Mouse (Mus musculus) liver (tissue): Measurements from ENCODE around the gene Ptpn14.

Experiments
- DNase-seq: peaks from one replicate; pipeline ENCODE4 v3.0.0-alpha.2; 2020; ENCODE audit warnings: mixed read lengths

The Ptpn14 gene

DNA sequence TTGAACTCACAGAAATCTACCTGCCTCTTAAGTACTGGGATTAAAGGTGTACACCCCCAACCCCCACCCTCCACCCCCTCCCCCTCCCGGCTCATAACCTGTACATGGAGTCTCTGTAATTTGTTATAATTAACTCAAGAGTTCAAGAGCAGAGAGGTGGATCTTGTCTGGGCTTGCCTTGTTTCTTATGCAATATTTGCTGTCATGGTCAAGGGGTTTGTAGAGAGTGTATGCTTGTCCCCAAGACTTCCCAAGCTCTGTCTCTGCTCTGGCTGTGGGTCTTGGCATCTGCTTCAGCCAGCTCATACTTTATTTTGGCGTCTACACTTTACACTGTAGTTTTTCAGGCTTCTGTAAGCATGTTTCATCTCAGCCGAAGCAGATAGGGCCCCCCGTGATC is 86.3 kb downstream of the Ptpn14 start:
- no peak for DNase-seq

DNA sequence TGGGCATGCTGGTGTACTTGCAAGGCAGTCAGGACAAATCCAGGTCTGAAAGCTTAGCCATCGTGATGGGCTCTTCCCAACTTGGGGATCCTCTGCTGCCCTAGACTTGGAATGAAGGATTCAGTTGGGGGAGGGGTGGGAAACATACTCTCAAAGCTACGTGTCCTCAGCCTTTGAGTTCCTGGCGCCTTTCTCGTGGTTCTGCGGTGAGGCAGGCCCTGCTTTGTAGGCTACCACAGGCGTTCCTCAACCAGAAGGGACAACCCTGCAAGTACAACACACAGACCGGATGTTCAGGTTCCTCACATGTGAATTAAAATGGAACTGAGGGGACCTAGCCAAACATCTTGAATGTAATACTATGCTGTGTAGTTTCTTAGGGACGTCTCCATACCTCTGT is 89.0 kb downstream of the Ptpn14 start:
- no peak for DNase-seq

DNA sequence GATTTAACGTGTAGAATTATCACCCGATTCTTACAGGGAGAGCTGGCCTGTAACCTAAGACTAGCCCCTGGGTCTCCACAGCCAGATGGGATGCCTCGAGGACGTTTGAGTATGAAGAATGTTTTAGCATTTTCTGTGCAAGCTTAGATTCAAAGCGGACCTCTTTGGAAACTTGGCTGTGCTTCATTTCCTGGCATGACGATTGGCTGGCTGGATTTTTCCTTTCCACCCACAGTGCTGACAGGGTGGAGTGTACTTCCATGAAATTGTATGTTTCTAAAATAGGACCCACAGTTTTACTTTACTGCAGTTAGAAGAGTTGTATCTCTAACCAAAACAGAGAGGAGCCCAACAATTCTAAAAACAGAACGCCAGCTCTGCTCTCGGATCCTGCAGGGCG is 89.7 kb downstream of the Ptpn14 start:
- no peak for DNase-seq

DNA sequence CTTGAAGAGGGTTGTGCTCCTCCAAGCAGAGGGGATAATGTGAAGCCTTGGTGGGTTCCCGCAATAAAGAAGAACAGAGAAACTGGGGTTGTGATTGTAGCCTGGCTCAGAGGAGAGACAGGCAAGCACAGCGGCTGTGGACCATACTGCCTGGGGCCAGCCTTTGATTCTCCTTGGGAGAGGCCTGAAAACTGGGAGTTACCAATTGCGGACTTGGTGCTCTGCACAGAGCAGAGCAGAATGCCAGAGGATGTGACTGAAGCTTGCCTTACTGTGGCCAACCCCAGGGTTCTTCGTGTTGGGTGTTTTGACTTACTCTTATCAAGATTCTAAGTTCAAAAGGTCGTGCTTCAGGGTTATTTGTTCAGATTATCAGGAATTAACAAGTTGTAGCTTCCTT is 92.0 kb downstream of the Ptpn14 start:
- no peak for DNase-seq

DNA sequence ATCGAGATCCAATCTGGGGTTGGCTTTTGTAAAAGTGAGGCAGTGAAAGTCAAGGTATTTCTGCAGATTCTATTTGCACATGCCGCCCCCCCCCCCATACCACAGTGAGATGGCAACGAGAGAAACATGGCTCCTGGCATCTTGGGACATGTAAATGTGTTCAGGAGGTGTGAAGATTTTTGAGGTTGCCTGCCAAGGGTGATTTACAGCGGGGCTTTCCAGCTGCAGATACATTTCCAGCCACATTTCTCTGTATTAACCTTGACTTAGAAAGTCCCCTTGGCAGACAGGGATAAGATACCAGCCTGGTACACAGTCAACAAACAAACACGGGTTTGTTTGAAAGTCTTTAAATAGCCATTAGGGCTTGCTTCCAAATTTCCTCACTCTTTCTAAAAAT is 96.4 kb downstream of the Ptpn14 start:
- DNase-seq = no peak

DNA sequence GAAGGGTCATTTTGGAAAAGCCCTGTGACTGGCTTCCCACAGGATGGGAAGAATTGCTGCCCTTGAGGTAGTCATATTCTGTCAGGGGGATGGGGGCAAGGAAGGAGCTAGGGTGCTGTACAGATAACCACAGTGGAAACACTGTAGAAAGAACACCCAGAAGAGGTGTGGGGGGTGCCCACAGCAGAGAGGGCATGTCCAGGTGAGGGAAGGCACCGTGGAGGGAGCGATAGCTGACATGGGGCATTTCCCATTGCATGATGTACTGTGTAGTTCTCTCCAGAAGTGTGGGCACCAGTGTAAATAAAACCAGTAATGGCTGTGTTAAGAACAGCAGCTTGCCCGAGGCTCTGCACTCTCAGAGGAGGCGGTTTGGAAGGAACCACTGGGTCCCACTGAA is 102.3 kb downstream of the Ptpn14 start:
- no peak for DNase-seq

DNA sequence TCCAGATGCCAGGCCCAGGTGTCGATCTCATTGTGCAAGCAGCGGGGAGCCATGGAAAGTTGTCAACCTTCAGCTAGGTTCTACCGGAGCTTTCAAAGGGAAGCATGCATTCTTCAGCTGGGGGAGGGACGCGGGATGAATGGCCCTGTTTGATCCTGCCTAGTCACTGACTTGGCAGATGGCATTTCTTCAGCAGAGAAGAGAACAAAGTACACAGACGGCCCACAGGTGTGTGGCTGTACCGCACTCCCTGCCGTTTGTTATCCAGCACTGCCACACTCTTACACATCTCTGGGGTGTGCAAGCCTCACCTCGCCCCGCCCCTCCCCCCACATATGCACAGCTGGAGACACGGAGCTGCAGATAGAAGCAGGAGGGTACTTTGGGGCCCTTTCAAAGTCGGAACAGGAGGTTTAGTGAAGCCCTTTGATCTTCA is 102.7 kb downstream of the Ptpn14 start:
- DNase-seq = peak; percentile 78

DNA sequence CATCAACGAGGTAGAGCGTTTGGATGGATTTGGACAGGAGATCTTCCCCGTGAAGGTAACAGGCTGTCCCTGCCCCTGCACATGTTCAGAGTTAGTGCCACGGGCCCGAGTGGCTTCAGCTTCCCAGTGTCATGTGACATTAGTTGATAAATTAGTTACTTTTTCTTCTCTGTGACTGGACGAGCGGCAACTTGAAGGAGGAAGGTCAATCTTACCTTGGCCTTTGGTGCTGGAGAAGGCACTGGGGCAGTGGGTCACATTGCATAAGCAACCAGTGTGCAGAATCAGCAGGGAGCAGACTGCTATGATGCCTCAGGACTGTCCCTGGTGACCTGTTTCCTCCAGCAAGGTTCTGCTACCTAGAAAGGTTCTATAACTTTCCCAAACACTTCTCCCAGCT is 105.3 kb downstream of the Ptpn14 start:
- DNase-seq = no peak

DNA sequence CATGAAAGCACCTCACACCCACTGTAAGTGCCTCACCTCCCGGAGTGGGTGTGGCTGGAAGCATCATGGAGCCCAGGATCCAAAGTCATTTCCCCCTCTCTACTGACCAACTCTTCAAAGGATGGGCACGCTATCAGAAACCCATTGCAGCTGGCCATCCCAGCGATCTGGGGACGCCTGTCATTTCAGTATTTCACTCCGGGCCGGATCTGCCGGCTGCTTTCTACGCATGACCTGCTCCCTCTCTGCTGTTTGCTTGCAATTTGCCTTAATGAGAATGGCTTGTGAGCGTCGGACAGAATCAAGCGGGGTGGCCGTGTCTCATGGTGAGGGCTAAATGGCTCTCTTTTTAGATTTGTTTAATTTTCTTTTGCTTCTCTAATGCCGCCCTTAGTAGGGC is 106.1 kb downstream of the Ptpn14 start:
- DNase-seq = no peak

DNA sequence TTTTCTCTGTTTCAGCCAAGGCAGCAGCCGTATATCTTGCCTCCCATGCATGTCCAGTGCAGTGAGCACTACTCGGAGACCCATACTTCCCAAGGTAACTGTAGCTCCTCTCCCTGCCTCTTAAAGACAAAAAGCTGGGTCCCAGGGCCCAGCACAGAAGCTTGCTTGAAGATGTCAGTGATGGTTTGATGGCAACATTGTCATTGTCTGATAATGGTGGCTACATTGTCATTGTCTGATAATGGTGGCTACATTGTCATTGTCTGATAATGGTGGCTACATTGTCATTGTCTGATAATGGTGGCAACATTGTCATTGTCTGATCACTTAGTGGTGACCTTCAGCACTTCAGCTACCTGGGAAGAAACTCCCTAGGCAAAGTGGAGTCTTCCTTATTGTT is 118.3 kb downstream of the Ptpn14 start:
- no peak for DNase-seq

DNA sequence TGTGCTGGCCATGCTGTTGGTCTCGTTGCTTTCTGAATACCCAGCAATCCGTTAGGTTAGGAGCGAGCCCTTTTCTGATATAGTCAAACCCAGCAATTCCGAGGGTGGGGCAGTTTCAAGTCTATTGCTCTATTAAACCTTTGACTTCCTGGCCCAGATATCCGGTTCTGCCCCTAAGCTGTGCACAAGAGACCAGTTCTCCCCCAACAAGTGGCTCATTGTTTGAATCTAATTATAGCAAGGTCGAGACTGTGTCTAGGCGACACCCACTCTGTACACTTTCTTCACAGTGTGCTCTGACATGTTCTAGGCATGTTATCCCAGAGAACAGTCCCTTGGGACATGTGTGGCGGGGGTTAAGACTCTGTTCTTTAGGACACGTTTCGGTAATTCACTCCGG is 121.5 kb downstream of the Ptpn14 start:
- DNase-seq = no peak

DNA sequence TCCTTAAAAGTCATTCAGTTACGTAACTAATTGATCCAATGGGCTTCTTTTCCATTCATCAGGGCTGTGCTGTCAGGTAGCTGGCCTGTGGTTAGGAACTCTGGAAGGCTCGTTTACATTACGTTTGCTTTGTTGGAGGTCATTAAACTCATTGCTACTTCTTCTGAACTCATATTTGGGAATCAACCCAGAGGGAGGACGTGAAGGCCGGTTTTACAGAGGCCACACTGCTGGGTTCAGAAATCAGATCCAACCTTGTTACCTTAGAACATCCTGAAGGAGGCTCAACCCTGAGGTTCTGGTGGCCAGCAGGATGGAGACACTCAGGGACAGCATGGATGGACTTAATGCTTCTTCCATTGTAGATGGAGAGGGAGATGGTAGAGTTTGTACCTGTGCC is 124.0 kb downstream of the Ptpn14 start:
- DNase-seq = no peak

DNA sequence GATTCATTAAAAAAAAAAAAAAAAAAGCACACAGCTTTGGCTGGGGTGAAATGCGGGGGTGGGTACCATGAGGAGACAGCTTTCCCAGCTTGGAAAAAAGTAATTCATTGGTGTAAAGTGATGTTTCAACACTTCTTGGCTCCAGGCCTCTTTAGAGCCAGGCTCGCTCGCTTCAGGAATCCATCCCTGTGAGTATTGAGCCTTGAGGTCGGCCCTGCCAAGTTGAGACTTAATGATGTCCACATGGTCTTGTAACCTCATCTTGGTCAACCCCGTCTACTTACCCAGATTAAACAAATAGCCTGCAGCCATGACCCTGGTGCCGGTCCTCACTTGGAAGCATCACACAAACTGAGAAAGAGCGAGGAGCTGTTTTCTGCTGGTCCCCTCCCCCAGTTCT is 124.4 kb downstream of the Ptpn14 start:
- no peak for DNase-seq

DNA sequence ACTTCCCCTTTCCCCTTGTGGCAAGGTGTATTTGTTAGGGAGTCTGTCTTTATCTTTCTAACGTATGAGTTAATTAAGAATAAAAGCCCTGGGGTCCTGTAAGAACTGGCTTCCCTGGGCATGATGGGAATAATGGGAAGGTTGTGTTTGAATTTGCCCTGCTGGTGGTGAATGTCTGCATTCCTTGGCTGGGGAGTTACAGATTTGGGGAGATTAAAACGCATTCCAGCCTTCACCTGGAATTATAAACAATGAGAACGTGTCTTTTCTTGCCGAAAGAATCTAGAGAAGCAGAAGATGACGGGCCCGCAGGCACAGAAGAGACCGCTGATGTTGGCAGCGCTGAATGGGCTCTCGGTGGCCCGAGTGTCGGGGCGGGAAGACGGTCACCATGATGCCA is 126.6 kb downstream of the Ptpn14 start:
- no peak for DNase-seq

DNA sequence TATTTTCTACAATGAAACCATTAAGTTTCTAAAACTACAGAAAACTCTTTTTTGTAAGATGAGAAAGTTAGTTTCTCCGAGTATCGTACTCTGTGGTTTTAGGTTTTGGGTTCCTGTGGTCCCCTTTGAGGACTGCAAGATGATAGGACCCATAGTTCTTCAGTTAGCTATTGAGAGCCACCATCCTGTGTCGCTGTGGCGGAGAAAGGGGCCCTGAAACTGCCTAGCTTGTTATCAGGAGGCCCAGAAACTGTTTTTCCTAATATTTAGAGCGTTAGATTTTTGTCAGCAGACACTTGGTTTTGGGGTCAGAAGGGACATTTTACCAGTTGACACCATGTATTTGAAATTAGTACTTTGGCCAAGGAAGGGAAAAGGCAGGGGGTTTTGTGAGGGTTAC is 127.7 kb downstream of the Ptpn14 start:
- peak; percentile 51 for DNase-seq

DNA sequence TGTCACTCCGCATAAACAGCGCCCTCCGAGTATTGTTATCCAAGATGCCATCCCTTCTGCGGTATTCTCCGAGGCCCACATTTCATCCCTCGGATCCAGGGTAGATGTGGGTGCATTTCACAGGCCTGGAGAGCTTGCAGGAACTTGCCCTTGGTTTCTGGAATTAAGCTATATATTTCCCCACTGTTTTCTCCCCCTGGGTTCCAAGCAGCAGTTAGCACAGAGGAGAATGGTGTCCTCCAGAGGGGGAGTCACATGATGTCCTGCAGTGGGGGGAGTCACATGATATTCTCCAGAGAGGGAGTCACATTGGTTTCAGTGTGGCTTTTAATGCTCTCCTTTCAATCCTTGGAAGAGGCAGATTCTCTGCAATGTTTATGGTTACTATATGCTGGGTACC is 130.3 kb downstream of the Ptpn14 start:
- no peak for DNase-seq

DNA sequence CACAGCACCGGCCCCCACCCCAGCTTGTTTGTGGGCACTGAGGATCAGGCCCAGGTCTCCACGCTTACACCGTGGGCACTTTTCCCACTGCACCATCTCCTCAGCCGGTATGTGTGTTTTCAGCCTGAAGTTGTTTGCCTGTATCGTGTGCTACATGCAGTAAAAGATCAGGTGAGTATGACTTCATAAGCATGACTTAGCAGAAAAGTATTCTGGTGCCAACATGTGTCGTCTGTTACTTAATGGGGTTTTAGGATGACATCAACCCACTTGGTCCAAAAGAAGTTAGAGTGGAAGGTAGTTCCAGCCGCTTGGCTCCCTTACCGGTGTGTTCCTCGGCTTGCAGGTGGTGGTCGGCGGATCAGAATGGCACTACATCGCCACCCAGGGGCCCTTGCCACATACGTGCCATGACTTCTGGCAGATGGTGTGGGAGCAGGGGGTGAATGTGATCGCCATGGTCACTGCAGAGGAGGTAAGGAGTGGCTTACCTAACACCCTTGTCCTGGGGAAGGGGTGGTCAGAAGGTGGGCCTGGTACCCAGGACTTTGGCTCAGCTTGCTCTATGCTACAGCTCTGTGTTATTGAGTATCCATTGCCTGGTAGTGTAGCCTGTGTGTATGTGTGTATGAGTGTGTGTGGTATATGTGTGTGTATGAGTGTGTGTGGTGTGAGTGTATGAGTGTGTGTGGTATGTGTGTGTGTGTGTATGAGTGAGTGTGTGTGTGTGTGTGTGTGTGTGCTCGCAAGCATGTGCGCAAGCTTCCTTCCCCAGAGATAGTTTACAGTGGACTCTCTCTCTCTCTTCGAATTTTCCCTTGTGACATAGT is 132.3 kb downstream of the Ptpn14 start:
- DNase-seq = no peak

DNA sequence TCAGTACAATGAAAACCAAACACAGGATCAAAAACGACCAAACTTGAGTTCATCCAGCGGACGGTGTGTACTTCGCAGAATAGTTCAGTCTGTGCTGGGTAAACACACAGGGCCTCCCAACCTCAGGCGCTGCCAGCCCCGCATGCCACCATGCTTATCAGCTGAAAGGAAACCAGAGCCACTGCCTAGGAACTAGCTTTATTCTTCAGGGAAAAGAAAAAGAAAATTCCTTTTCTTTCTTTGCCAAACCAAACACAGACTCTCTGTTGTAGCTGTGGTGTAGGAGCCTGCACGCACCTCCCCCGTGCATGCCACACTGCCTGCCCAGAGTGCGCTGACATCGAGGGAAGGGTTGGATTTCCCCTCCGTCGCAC is 132.9 kb downstream of the Ptpn14 start:
- DNase-seq = no peak

DNA sequence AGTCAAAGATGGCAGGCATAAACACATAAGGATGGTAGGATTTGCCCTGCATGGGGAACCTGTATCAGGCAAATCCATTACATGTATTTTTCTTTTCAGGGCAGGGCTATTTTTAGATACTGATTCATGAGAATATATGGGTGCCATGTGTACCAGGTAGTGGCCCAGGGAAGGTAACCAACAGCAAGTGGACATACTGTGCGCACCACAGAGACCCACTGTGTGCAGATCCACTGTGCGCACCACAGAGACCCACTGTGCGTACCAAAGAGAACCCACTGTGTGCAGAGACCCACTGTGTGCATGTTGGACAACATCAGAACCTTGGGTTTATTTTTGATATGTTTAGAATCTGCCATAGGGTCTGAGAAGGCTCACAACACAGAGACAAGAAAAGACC is 135.7 kb downstream of the Ptpn14 start:
- no peak for DNase-seq

DNA sequence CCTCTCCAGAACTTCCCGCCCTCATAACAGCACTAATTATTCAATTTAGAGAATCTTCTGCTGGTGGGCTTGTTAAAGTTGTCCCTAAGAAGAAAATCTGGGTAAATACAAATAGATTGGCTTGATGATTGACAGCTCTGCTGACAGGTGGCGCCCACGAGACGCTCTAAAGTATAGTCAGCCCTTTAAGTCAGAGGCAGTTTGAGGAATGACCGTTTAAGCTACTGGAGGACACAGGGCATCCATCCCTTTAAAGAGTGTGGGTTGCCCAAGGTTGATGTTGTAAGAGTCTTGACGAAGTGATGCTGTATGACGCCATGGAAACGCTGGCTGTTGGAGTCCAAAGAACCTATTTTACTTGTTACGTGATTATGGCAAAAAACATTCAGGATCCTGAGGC is 136.2 kb downstream of the Ptpn14 start:
- DNase-seq = no peak

DNA sequence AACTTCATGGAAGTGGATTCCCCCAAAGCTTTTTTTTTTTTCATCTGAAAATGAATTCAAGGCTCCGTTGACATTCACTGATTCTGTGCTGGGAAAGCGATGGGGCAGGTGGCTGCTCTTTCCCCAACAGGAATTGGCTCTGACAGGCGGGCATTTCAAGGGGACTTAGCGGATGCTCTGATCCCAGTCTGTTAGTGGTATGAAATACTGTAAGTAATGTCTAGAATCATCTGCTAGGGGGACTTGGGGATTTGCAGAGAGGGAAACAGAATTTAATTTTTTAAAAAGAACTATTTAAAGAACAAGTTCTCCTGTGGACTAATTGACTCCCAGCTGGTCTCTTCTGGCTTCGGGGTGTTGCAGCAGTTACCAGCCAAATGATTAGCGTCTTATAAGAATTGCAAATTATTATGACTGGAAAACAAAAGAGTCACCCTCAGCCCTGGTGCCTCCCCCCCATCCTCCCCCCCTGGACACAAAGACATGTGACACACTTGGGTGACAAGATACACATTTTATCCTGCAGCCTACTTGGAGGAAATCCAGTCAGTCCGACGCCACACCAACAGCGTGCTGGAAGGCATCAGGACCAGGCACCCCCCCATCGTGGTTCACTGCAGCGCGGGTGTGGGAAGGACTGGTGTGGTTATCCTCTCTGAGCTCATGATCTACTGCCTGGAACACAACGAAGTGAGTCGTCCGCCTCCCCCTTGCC is 136.9 kb downstream of the Ptpn14 start:
- no peak for DNase-seq

DNA sequence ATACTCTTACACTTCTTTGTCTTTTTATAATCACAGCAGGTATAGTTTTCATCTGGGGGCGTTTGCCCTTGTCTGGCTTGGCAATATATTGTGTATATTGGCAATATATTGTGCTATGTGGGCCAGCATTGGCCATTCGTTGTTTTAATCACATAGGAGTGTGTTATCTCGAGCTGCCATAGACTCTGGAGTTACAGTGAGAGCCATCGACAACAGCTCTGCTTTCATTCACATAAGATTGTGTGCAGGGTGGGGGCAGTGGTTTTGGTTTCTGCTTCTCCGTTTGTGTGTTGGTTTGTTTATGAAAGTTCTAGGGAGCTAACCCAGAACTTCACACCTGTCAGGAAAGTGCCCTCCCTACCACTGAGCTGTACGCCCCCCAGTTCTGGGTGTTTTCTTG is 138.6 kb downstream of the Ptpn14 start:
- peak; percentile 31 for DNase-seq

DNA sequence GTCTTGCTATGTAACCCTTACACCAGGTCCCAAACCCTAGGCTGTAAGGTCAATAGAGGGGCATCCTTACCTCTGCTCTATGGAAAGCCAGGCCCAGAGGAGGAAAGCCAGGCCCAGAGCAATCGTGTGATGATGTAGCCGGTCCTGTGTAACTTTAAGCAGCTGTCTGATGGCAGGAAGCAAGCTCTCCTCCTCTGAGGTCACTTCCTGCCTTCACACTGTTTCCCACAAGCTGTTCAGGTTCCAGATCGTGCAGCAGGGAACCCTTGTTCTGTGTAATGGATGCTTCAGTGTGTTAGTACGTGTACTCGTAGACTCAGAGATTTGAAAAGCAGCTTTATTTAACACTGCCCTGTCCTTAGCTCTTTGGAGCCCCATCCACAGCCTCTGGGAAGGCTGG is 139.0 kb downstream of the Ptpn14 start:
- DNase-seq = no peak

DNA sequence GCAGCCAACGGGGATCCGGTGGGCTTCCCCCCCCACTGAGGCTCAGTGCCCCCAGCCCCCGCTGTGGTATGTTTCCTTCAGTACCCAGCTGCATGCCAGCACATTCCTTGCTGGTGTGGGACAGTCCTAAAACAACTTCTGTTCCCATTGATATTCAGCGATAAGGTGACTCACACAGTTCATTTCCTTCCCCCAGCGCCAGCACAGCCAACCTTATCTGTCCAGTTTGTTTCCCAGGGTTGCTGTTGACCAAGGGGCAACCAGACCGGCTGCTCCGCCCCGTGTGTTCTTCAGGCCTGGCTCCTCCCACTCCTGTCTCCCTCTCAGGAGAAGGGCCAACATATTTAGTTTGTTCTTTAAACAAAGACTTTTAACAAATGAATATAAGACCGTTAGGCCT is 139.4 kb downstream of the Ptpn14 start:
- DNase-seq = peak; percentile 81

DNA sequence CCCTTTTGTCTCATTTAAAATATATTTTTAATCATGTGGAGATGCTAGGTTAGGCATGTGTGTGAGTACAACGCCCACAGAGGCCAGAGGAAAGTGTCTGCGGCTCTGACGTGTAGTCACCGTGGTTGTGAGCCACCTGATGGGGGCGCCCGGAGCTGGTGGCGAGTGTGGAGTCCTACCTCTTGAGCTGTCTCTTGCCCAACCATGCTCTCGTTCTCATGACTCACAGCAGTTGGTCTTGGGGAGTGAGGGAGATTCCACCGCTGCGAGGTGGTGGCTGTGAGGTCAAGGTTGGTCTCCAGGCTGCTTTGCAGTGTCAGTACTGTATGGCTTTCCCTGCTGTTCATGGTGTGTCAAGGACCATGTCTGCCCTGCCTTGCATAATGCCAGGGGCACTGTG is 140.0 kb downstream of the Ptpn14 start:
- DNase-seq = peak; percentile 65
